Mouse (Mus musculus) hindbrain, embryonic 15.5 days (tissue): Measurements from ENCODE around the gene Kcng4. TPM values are rescaled to one million over a fixed set of nuclear protein-coding genes. Genes with fewer than 3 reads are reported as not detected.

ENCODE experiments used
- ATAC-seq: fragments of 200-750 bp; cut with Nextera tagmentation; 2 replicates; pipeline ENCODE4 v1.8.0; 2017; ENCODE audit warnings: low read depth, moderate number of reproducible peaks, moderate TSS enrichment; ENCODE audit not compliant: low FRiP score
- H3K27ac ChIP-seq: fragments of 300-500 bp; sonication (generic); replicated peaks from 2 replicates; pipeline ENCODE4 v1.5.1; 2015; ENCODE audit warnings: mild to moderate bottlenecking, inconsistent platforms
- H3K27me3 ChIP-seq: fragments of 300-500 bp; sonication (generic); 2 replicates; pipeline ENCODE4 v1.6.1; 2015; ENCODE audit warnings: control low read depth, inconsistent platforms
- H3K36me3 ChIP-seq: fragments of 300-500 bp; sonication (generic); 2 replicates; pipeline ENCODE4 v1.6.1; 2015; ENCODE audit warnings: control low read depth, inconsistent platforms
- H3K4me1 ChIP-seq: fragments of 300-500 bp; sonication (generic); replicated peaks from 2 replicates; pipeline ENCODE4 v1.6.1; 2015; ENCODE audit warnings: control low read depth, inconsistent platforms
- H3K4me2 ChIP-seq: fragments of 300-500 bp; sonication (generic); 2 replicates; pipeline ENCODE4 v1.6.1; 2015; ENCODE audit warnings: moderate library complexity, mild to moderate bottlenecking, inconsistent platforms
- H3K4me3 ChIP-seq: fragments of 300-500 bp; sonication (generic); 2 replicates; pipeline ENCODE4 v1.5.1; 2015; ENCODE audit warnings: mild to moderate bottlenecking, inconsistent platforms
- H3K9ac ChIP-seq: fragments of 300-500 bp; sonication (generic); 2 replicates; pipeline ENCODE4 v1.6.1; 2015; ENCODE audit warnings: inconsistent platforms
- H3K9me3 ChIP-seq: fragments of 300-500 bp; sonication (generic); 2 replicates; pipeline ENCODE4 v1.6.1; 2016; ENCODE audit warnings: control low read depth, inconsistent platforms
- WGBS: fragments of 180-500 bp; shearing (Covaris S2); methylation state at CpG from one replicate; pipeline ENCODE4 v1.1.7; 2015; 5-methylcytosine and 5-hydroxymethylcytosine counted together
- polyA plus RNA-seq: library from polyadenylated mRNA; unstranded; fragments of >200 nt; fragmentation: Nextera tagmentation; extraction: Ambion mirVana; gene quantifications from 2 replicates; pipeline ENCODE4 v1.2.1, GENCODE M21; 2015

Kcng4 gene
- polyA plus RNA-seq, 1 experiment from 2014 or later: 0.10 TPM

DNA sequence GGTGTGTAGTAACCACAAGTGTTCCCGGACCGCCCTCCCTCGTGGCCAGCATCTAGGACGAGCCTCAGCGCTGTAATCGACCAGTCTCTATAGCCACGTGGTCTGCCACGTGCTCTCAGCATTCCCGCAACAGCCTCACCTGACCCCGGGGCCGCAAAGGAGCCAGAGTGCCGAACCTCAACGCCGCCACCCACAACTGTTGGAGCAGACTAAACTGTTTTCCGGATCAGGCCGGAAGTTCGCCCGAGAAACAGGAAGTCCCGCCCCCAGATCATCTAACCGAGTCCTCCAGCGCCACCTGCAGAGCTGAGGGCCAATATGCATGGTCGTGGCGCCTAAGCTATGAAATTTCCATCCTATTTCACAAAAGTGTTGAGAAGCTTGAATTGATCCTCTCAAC, 30.5 kb downstream of the Kcng4 start, which contains the start of gene Taf1c:
TSS of gene Taf1c (minus strand) at position 227 of the 400 bp plus-strand sequence.
- H3K27me3 ChIP-seq: no peaks in the 10 kb centered on the region
- H3K4me2 ChIP-seq: peak within 1 kb of the TSS; percentile 88
- under 1% methylated on average over 23 of the region's 23 CpGs for WGBS
- peaks cover 13% of the 10 kb centered on the region for H3K36me3 ChIP-seq
- peak within 1 kb of the TSS; percentile 69 for H3K9ac ChIP-seq
- peaks cover 14% of the 10 kb centered on the region for H3K4me1 ChIP-seq
- peak within 1 kb of the TSS; percentile 37 for H3K27ac ChIP-seq
- no peaks in the 10 kb centered on the region for H3K9me3 ChIP-seq
- peak; percentile 83 for ATAC-seq
- H3K4me3 ChIP-seq: peak within 1 kb of the TSS; percentile 65

DNA sequence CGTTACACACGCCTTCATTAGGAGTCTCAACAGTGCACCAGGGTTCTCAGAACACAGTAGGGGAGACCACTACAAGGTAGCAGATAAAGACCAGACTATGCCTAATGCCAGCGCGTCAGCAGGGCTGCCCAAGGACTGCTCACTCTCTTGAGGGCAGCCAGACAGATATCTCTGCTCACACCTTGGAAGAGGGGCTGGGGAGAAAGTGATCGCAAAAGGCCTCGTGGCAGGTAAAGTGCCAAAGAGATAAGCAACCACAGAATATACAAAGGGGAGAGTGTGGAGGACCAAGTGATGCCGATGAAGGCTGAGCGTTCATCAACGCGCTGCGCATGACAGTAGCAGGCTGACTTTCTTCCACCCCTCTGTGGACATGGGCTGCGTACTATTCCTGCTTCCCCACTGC, 31.1 kb downstream of the Kcng4 start:
- Histone ChIP-seq H3K9ac (peak overlapping the region; percentile 69), H3K4me2 (peak overlapping the region; percentile 88), H3K9me3 (no peaks in the 10 kb centered on the region), H3K27ac (peak overlapping the region; percentile 37; the same call in 1 of the 2 replicates), H3K4me1 (peaks cover 14% of the 10 kb centered on the region), H3K27me3 (no peaks in the 10 kb centered on the region), H3K36me3 (peaks cover 13% of the 10 kb centered on the region), H3K4me3 (peak overlapping the region; percentile 65)
- 0 out of 2 replicates have a peak, but pooled peaks have one; percentile 40 for ATAC-seq
- whole genome bisulfite sequencing: 44% methylated on average over 12 of the region's 12 CpGs

DNA sequence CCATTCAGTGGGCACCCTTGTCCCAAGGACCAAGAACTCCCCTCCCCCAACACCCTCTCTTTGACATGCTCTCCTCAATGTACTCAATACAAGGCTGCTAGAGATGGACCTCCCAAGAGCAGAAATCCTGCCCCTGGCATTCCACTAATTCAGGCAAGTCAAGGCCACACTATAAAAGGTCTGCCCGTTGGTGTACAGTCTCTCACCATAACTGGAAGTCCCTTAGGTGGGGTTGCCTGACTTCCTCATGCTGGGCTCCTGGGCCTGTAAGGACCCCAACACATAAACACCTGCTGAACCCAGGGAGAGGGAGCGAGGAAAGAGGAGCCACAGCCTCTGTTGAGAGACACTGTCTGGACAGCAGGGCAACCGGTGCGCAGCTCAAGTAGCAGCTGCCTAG, 31.7 kb downstream of the Kcng4 start:
- peaks cover 14% of the 10 kb centered on the region for H3K4me1 ChIP-seq
- no peaks in the 10 kb centered on the region for H3K27me3 ChIP-seq
- peak overlapping the region; percentile 69; the same call in 1 of the 2 replicates for H3K9ac ChIP-seq
- H3K4me3 ChIP-seq: peak overlapping the region; percentile 65
- no peak for ATAC-seq
- WGBS: 90% methylated on average over 4 of the region's 4 CpGs
- H3K4me2 ChIP-seq: peak overlapping the region; percentile 88
- H3K27ac ChIP-seq: no peak overlapping the region
- peaks cover 18% of the 10 kb centered on the region for H3K36me3 ChIP-seq
- no peaks in the 10 kb centered on the region for H3K9me3 ChIP-seq

GRCm38 (mm10) chr8:119591456-119591855, 44.0 kb downstream of the Kcng4 start:
- Histone ChIP-seq H3K4me2 (no peak overlapping the region), H3K4me1 (no peaks in the 10 kb centered on the region), H3K36me3 (no peaks in the 10 kb centered on the region), H3K9me3 (no peaks in the 10 kb centered on the region), H3K9ac (no peak overlapping the region), H3K27ac (no peak overlapping the region), H3K27me3 (no peaks in the 10 kb centered on the region), H3K4me3 (no peak overlapping the region)
- 88% methylated on average over 7 of the region's 7 CpGs for WGBS
- ATAC-seq: no peak

DNA sequence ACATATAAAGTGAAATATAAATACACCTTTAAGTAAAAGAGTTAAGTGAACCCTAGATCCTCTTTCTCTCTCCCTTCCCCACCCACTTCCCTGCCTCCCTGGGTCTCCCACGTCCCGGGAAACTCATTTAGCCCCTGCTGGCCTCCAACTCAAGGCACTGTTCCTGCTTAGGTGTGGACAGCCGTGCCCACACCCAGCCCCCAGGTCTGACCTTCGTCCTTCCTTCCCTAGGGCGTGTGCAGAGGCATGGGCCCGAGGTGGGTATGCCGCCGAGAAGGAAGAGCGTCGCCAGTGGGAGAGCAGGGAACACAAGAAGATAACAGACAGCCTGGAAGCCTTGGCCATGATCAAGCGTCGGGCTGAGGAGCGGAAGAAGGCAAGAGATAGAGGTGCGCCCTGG, 45.1 kb downstream of the Kcng4 start:
- 85% methylated on average over 14 of the region's 14 CpGs for WGBS

DNA sequence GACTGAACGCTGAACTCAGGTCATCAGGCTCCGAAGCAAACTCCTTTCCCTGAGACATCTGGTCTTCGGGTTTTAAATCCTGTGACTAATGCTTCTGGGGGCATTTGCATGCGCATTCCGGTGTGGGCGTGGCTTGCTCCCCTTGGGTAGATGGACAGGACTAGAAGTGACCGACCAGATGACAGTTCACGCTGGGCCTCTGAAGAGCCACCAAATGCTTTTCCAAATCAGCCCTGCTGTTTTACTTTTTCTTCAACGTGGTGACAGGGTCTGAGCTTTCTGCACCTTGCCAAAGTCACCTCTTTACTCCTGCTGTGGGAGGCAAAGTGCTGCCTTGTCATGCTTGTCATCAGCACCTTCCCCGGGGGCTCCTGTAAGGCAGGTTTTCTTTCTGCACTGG, 46.6 kb downstream of the Kcng4 start:
- 21% methylated on average over 10 of the region's 10 CpGs for WGBS
- Histone ChIP-seq H3K27ac (no peak overlapping the region), H3K4me3 (no peak overlapping the region), H3K36me3 (no peaks in the 10 kb centered on the region), H3K27me3 (no peaks in the 10 kb centered on the region), H3K9ac (no peak overlapping the region), H3K4me2 (no peak overlapping the region), H3K9me3 (no peaks in the 10 kb centered on the region), H3K4me1 (no peaks in the 10 kb centered on the region)
- no peak for ATAC-seq

More for the DNA sequence above, 45.1 kb downstream of the Kcng4 start:
- H3K27me3 ChIP-seq: no peaks in the 10 kb centered on the region
- H3K4me3 ChIP-seq: no peak overlapping the region
- no peaks in the 10 kb centered on the region for H3K36me3 ChIP-seq
- H3K4me1 ChIP-seq: no peaks in the 10 kb centered on the region
- no peaks in the 10 kb centered on the region for H3K9me3 ChIP-seq
- no peak for ATAC-seq
- H3K4me2 ChIP-seq: no peak overlapping the region
- H3K27ac ChIP-seq: no peak overlapping the region
- H3K9ac ChIP-seq: no peak overlapping the region

GRCm38 (mm10) chr8:119588321-119588720, 47.2 kb downstream of the Kcng4 start:
- Histone ChIP-seq H3K4me3 (no peak overlapping the region), H3K36me3 (no peaks in the 10 kb centered on the region), H3K9me3 (no peaks in the 10 kb centered on the region), H3K4me2 (no peak overlapping the region), H3K4me1 (no peaks in the 10 kb centered on the region), H3K9ac (no peak overlapping the region), H3K27ac (no peak overlapping the region), H3K27me3 (no peaks in the 10 kb centered on the region)
- 70% methylated on average over 4 of the region's 4 CpGs for WGBS
- ATAC-seq: no peak

DNA sequence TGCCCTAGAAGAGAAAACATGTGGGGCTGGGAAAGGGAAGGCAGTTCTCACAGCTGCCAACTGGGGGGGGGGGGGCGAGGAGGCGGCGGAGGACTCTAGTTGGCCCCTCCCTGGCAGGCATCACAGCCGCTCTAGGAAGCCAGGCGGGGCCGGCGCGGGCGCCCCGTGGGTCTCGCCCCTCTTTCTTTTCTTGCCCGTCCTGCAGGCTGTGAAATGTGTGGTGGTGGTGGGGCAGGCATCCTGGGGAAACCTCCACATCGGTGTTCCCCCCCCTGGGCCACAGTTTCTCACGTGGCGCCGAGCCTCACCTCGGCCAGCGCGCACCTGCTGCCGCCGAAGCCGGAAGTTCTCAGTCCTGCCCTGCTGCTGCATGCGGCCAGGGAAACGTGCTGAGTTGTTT, 49.6 kb downstream of the Kcng4 start:
- H3K9me3 ChIP-seq: no peaks in the 10 kb centered on the region
- H3K9ac ChIP-seq: 0 out of 2 replicates have a peak overlapping the region, but pooled peaks have one; percentile 14
- peak overlapping the region; percentile 50 for H3K4me2 ChIP-seq
- H3K4me3 ChIP-seq: peak overlapping the region; percentile 27
- ATAC-seq: no peak
- no peak overlapping the region for H3K27ac ChIP-seq
- H3K27me3 ChIP-seq: no peaks in the 10 kb centered on the region
- no peaks in the 10 kb centered on the region for H3K36me3 ChIP-seq
- WGBS: 25% methylated on average over 22 of the region's 24 CpGs
- H3K4me1 ChIP-seq: no peaks in the 10 kb centered on the region

DNA sequence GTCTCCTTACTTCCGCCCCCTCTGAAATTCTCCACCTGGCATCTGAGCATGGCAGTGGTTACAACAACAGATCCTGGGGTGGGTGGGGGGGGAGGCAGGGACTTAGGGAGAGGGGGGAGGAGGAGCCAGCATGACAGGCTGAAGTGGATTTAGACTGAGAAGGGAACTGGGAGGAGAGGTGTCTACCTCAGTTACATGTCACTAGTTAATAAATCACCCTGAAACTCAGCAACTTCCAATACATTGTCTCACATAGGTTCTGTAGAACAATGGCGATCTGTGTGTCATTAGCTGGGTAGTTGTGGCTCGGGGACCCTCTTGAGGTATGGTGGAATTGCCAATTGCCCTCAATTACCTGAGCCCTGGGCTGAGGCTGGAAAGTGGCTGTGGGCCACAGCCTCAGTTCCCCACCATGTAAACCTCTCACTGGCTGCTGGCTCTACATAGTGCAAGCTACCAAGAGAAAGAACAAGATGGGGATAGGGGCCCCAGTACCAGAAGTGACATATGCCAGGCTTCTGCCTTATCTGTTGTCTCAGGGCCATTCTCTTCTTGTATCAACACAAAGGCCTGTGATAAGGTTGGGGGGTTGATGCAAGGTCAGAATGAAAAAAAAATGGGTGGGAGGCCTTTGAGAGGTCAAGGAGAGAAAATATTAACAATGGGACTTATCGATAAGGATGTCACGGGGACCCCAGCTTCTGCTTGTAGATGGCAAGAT, 54.9 kb downstream of the Kcng4 start:
- WGBS: 88% methylated on average over 5 of the region's 5 CpGs
- no peaks in the 10 kb centered on the region for H3K9me3 ChIP-seq
- no peak overlapping the region for H3K27ac ChIP-seq
- peaks cover under 1% of the 10 kb centered on the region; the same call in 1 of the 2 replicates for H3K4me1 ChIP-seq
- no peak overlapping the region for H3K4me2 ChIP-seq
- H3K9ac ChIP-seq: no peak overlapping the region
- peaks cover 5% of the 10 kb centered on the region; the same call in 1 of the 2 replicates for H3K27me3 ChIP-seq
- ATAC-seq: no peak
- H3K4me3 ChIP-seq: no peak overlapping the region
- no peaks in the 10 kb centered on the region for H3K36me3 ChIP-seq

DNA sequence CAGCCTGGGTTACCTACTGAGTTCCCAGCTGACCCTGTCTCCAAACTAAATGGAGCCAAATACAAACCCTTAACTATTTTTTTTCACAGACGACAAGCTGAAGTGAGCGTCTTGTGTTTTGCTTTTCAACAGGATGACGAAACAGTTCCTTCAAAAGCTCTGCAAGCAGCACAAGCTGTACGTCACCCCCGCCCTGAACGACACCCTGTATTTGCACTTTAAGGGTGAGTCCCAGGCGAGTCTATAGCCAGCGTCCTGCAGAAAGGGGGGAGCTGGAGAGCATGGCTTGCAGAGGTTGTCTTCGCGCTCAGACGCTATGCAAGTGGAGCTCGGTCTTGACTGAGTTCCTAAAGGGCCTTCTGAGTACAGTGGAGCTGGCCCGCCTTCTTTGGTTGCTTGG, 56.4 kb downstream of the Kcng4 start:
- H3K4me2 ChIP-seq: no peak overlapping the region

DNA sequence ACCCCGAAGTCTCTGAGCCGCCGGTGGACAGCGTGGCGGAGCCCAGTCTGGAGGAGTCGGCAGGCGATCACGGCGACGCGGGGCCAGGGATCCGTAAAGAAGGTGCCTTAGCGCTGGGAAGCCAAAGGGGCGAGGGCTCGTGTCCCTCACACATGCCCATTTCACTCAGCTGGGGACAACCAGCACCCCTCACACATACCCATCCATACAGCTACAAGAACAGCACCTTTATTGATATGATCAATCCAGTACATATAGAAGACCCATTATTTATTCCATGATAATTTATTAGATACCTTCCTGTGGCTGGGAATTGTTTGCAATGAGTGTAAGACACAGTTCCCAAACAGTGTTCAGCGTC, 60.1 kb downstream of the Kcng4 start:
- Histone ChIP-seq H3K27ac (peak overlapping the region; percentile 81), H3K4me3 (peak overlapping the region; percentile 94), H3K4me2 (peak overlapping the region; percentile 76), H3K9ac (peak overlapping the region; percentile 91), H3K9me3 (no peaks in the 10 kb centered on the region), H3K4me1 (peaks cover 22% of the 10 kb centered on the region), H3K27me3 (peaks cover 5% of the 10 kb centered on the region; the same call in 1 of the 2 replicates), H3K36me3 (no peaks in the 10 kb centered on the region)
- WGBS: 1% methylated on average over 16 of the region's 16 CpGs
- ATAC-seq: peak; percentile 59; the same call in 1 of the 2 replicates

More for the DNA sequence above, 56.4 kb downstream of the Kcng4 start:
- Histone ChIP-seq H3K27me3 (peaks cover 5% of the 10 kb centered on the region; the same call in 1 of the 2 replicates), H3K27ac (no peak overlapping the region), H3K9me3 (no peaks in the 10 kb centered on the region), H3K9ac (no peak overlapping the region), H3K36me3 (no peaks in the 10 kb centered on the region), H3K4me1 (peaks cover 7% of the 10 kb centered on the region), H3K4me3 (no peak overlapping the region)
- 43% methylated on average over 13 of the region's 13 CpGs for WGBS
- no peak for ATAC-seq

GRCm38 (mm10) chr8:119574437-119575365, 60.8 kb downstream of the Kcng4 start, which contains the start of the genes Hsdl1 and Dnaaf1:
TSS of gene Hsdl1 (minus strand) at chr8:119575183.
TSS of gene Dnaaf1 (plus strand) at chr8:119575235.
- Histone ChIP-seq H3K4me2 (peak within 1 kb of the TSS; percentile 76), H3K4me3 (peak within 1 kb of the TSS; percentile 94), H3K9me3 (no peaks in the 10 kb centered on the region), H3K27me3 (peaks cover 5% of the 10 kb centered on the region; the same call in 1 of the 2 replicates), H3K27ac (peak within 1 kb of the TSS; percentile 81), H3K4me1 (peaks cover 22% of the 10 kb centered on the region), H3K36me3 (no peaks in the 10 kb centered on the region), H3K9ac (peak within 1 kb of the TSS; percentile 91)
- peak; percentile 91 for ATAC-seq
- 0% methylated on average over 90 of the region's 97 CpGs for WGBS
